Mouse (Mus musculus): ENCODE data around the gene Sec24c.
"Not testable (repeated sequence)": the region's sequence is repeated elsewhere in the genome, so short reads cannot be mapped to it uniquely, and the experiment has no call there.

The Sec24c gene

DNA sequence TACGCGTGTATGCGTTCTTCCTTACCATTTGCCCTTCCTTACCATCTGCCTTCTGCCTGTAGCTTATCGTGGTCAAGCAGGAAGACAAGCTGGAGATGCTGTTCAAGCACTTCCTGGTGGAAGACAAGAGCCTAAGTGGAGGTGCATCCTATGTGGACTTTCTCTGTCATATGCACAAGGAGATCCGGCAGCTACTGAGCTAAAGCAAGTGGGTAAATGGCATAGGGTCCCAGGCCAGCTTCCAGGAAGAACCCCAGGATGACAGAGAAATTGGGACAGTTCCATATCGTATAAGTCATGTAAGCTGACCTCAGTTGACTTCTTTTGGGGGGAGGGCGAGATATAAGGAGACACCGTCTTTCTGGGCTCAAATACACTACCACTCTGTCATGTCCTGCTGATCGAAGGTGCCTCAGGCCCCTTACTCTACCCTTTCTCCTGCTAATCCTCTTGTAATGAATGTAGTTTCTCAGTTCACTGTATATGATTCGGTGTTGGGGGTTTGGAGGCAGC is 19.5 kb downstream of the Sec24c start:
- in situ Hi-C loops (cut with MboI; ENCODE audit: low pct_unique_long_range_greater_than_20kb in 1 of 2, low sequenced_read_pairs in 2 of 2, unreplicated experiment in 1 of 2): no loop called here

DNA sequence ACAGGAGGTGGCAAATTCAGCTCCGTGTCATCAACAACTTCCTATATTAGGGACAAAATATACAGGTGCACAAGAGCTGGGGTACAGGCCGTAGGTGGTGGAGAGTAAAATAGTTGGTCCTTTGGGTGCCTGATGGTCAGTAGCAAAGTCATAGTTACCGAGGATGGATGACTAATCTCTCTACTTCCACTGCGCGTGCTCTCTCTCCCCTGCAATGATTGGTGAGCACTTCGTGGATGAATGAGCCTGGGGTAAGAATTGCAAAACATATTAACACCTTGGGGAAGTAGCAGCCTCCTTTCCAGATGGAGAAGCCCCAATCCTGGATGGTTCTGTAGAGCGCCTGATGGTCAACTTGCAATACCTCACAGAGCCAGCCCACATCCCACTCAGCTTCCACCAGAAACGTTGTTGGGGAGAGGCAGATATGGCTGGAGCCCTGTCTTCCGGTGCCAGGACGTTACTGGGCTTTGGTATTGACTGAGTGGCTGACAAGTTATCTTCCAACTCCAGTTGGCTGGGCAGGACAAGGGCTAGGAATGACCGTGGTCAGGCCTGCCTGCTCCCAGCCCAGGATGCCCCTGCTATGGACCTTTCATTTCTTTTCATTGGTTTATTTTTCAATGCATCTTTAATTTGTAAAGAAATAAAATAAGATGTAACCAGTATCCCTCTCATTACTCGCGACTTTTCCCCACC is 20.2 kb downstream of the Sec24c start:
- in situ Hi-C loops (cut with MboI; ENCODE audit: low pct_unique_long_range_greater_than_20kb in 1 of 2, low sequenced_read_pairs in 2 of 2, unreplicated experiment in 1 of 2): no loop called here

DNA sequence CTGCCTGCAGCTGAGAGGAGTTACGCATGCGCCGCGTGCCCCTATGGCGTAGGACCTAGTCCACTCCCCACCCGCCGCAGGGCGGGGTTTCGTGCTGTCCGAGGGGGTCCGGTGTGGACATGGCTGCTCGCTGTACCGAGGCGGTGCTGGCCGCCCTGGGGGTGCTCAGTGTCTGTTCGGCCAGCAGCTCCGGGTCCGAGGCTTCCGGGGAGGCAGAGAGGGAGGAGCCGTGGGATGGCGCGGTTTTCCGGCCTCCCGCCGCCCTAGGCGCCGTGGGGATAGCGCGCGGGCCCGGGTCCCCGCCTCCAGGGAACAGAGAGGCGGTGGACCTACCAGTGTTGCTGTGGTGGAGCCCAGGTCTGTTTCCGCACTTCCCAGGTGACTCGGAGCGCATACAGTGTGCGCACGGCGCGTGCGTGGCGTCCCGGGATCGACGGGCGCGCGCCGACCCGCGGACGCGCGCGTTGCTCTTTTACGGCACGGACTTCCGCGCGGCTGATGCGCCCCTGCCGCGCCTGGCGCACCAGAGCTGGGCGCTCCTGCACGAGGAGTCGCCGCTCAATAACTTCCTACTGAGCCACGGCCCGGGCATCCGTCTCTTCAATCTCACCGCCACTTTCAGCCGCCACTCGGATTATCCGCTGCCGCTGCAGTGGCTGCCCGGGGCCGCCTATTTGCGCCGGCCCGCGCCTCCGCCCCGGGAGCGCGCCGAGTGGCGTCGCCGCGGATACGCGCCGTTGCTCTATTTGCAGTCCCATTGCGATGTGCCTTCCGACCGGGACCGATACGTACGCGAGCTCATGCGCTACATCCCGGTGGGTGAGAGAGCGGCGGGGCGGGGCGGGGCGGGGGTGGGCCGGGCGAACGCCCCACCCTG is 21.0 kb downstream of the Sec24c start, which contains the start of gene Fut11:
Gene Fut11, plus strand, starts transcription at position 85 of the 877 bp plus-strand sequence.
- in situ Hi-C loops (cut with MboI; ENCODE audit: low pct_unique_long_range_greater_than_20kb in 1 of 2, low sequenced_read_pairs in 2 of 2, unreplicated experiment in 1 of 2): no loop called here

GRCm38 (mm10) chr14:20695761-20696520 is 21.8 kb downstream of the Sec24c start:
- in situ Hi-C loops (cut with MboI; ENCODE audit: low pct_unique_long_range_greater_than_20kb in 1 of 2, low sequenced_read_pairs in 2 of 2, unreplicated experiment in 1 of 2): no loop called here

DNA sequence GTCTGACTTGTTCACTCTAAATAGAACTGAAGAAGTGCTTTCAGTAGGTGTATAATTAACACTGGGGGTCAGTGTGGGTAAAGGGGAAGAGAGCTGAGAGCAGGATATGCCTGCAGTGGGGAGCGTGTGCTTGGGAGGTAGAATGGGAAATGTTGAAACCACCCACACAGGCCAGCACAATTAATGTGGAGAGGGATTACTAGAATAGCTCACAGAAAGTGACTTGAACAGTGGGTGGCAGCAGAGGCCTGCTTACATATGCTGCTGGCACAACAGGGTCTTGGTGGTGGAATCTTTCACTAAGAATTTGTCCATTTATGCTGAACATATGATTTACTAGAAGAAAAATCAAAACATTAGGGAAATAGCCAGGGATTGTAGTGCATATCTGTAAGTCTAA is 22.9 kb downstream of the Sec24c start:
- in situ Hi-C loops (cut with MboI; ENCODE audit: low pct_unique_long_range_greater_than_20kb in 1 of 2, low sequenced_read_pairs in 2 of 2, unreplicated experiment in 1 of 2): no loop called here

DNA sequence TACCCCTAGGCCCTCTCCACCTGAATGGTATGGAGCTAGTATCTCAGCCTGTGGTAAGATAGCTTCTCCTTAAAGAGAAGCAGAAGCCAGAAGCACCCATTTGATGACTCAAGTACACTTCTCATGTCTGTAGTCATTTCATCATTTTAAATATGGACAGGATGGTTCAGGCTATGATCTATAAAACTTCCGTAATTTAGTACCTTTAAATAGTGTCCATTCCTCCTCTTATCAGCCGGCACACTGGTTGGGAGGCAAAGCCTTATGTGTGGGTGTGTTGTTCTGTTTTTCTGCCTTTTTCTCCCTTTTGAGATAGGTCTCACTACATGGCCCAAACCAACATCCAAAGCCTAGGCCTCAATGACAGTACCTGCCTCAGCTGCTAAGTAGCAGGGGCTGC is 24.4 kb downstream of the Sec24c start:
- in situ Hi-C loops (cut with MboI; ENCODE audit: low pct_unique_long_range_greater_than_20kb in 1 of 2, low sequenced_read_pairs in 2 of 2, unreplicated experiment in 1 of 2): no loop called here

- in situ Hi-C loops (cut with MboI; ENCODE audit: low pct_unique_long_range_greater_than_20kb in 1 of 2, low sequenced_read_pairs in 2 of 2, unreplicated experiment in 1 of 2): no loop called here
These were observed 26.3 kb downstream of the Sec24c start for GRCm38 (mm10) chr14:20700362-20700761.

- in situ Hi-C loops (cut with MboI; ENCODE audit: low pct_unique_long_range_greater_than_20kb in 1 of 2, low sequenced_read_pairs in 2 of 2, unreplicated experiment in 1 of 2): no loop called here
These were observed 27.4 kb downstream of the Sec24c start for GRCm38 (mm10) chr14:20701554-20701953.

DNA sequence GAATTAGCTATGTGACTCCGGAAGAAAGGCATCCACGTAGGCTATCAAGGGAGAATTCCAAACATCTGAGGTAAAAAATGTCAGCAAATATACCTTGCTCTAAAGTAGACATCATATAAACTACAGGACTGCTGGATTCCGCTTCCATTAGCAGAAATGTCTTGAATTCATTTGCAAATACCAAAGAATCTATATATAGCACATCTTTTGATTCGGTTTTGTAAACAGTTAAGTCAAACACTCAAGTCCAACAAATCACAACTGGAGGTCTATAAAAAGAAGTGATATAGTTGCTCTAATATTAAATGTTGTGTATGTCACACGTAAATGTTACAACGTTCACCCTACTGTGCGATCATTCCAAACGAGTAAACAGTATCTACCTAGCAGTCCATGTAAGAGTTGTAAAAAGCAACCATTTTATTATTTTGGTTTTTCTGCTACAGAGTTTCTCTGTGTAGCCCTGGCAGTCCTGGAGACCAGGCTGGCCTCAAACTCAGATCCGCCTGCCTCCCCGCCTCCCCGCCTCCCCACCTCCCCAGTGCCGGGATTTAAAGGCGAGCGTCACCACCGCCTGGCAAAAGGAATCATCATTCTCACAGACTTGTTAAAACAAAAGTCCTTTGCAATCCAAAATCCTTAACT is 28.1 kb downstream of the Sec24c start:
- in situ Hi-C loops (cut with MboI; ENCODE audit: low pct_unique_long_range_greater_than_20kb in 1 of 2, low sequenced_read_pairs in 2 of 2, unreplicated experiment in 1 of 2): no loop called here

- in situ Hi-C loops (cut with MboI; ENCODE audit: low pct_unique_long_range_greater_than_20kb in 1 of 2, low sequenced_read_pairs in 2 of 2, unreplicated experiment in 1 of 2): no loop called here
These were observed 28.8 kb downstream of the Sec24c start, which contains the start of gene Chchd1 for GRCm38 (mm10) chr14:20702741-20703381. TSS of gene Chchd1 (plus strand) at chr14:20703006.

- in situ Hi-C loops (cut with MboI; ENCODE audit: low pct_unique_long_range_greater_than_20kb in 1 of 2, low sequenced_read_pairs in 2 of 2, unreplicated experiment in 1 of 2): not testable (repeated sequence)
These were observed 29.4 kb downstream of the Sec24c start for GRCm38 (mm10) chr14:20703461-20703860.

DNA sequence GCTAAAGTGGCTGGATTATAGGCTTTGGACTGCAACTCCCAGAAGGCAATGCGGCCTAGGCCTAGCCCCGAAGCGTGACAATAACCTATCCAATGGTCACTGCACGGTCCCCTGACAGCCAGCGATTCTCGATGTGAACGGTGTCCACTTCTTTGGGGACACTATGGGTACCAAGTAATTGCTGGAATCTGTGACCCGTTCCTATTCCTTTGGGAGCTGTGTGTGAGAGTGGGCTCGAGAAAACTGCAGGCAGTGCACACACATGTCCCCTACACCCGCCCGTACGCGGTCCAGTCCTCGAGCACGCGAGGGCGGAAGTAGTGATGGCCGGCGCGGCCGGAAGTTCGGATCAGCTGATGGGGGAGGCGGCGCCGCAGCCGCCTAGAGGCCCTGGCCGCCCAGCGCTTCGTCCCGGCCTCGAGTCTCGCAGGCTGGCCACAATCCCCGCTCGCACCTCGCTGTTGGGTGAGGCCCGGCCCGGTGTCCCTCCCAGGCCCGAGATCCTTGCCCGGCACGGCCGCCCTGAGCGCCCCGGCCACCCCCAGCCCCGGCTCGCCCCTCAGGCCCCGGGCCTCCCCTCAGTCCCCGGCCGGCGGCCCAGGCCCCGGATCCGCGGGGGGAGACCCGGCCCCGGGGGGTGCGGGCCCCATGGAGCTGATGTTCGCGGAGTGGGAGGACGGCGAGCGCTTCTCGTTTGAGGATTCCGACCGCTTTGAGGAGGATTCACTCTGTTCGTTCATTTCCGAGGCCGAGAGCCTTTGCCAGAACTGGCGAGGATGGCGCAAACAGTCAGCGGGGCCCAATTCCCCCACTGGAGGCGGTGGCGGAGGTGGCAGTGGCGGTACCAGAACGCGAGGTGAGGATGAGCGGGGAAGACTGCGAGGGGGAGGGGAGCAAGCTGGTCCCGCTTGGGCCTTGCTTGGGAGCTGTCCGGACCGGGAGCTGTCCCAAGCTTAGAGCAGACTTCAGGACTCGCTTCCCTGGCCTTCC is 33.4 kb downstream of the Sec24c start, which contains the start of gene Zswim8:
Gene Zswim8, plus strand, starts transcription at position 352 of the 990 bp plus-strand sequence.
- in situ Hi-C loops (cut with MboI; ENCODE audit: low pct_unique_long_range_greater_than_20kb in 1 of 2, low sequenced_read_pairs in 2 of 2, unreplicated experiment in 1 of 2): no loop called here

GRCm38 (mm10) chr14:20708239-20708638 is 34.1 kb downstream of the Sec24c start:
- in situ Hi-C loops (cut with MboI; ENCODE audit: low pct_unique_long_range_greater_than_20kb in 1 of 2, low sequenced_read_pairs in 2 of 2, unreplicated experiment in 1 of 2): no loop called here

GRCm38 (mm10) chr14:20713832-20714231 is 39.7 kb downstream of the Sec24c start:
- in situ Hi-C loops (cut with MboI; ENCODE audit: low pct_unique_long_range_greater_than_20kb in 1 of 2, low sequenced_read_pairs in 2 of 2, unreplicated experiment in 1 of 2): no loop called here

- in situ Hi-C loops (cut with MboI; ENCODE audit: low pct_unique_long_range_greater_than_20kb in 1 of 2, low sequenced_read_pairs in 2 of 2, unreplicated experiment in 1 of 2): no loop called here
These were observed 44.3 kb downstream of the Sec24c start for GRCm38 (mm10) chr14:20718443-20718842.

DNA sequence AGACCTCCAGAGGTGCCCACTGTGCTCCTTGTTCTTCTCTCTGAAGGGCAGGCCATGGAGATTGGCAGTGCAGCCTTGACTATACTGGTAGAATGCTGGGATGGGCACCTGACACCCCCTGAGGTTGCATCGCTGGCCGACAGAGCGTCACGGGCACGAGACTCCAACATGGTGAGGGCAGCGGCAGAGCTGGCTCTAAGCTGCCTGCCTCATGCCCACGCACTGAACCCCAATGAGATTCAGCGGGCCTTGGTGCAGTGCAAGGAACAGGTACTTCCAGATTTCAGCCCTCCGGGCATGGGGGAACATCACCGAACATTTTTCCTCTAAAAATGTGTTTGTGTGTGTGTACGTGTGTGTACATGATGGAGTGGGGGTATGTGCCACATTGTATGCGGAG is 45.7 kb downstream of the Sec24c start:
- in situ Hi-C loops (cut with MboI; ENCODE audit: low pct_unique_long_range_greater_than_20kb in 1 of 2, low sequenced_read_pairs in 2 of 2, unreplicated experiment in 1 of 2): no loop called here

DNA sequence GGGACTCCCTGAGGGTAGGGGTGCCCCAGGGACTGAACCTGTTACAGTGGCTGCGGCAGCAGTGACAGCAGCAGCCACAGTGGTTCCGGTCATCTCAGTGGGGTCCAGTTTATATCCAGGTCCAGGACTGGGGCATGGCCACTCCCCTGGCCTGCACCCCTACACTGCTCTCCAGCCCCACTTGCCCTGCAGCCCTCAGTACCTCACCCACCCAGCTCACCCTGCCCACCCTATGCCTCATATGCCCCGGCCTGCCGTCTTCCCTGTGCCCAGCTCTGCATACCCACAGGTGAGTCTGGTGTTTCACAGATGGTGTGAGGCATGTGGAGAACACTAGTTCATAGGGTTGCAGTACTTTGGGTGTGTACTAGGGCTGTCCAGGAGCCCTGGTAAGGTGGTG is 47.3 kb downstream of the Sec24c start:
- in situ Hi-C loops (cut with MboI; ENCODE audit: low pct_unique_long_range_greater_than_20kb in 1 of 2, low sequenced_read_pairs in 2 of 2, unreplicated experiment in 1 of 2): no loop called here
